Mouse (Mus musculus): ENCODE measurements around the gene Ncf1.

DNA sequence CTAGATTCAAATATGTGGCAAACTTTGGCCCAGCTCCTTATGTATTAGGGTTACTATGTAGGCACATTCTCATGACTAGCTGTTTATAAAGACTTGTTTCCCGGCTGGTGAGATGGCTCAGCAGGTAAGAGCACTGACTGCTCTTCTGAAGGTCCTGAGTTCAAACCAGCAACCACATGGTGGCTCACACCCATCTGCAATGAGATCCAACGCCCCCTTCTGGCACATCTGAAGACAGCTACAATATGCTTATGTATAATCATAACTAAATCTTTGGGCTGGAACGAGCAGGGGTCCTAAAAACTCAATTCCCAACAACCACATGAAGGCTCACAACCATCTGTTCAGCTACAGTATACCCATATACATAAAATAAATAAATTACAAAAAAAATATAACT lies 24.4 kb upstream of the Ncf1 start:
- TF ChIP-seq CTCF (IDR thresholded peaks at IDR 0.05; ENCODE audit: extremely low read depth, insufficient read depth, low read length): 0 out of 2 replicates have a peak, but pooled peaks have one; percentile 9
- TF ChIP-seq POLR2A (IDR thresholded peaks at IDR 0.05; ENCODE audit: extremely low read depth, insufficient read depth, low read length): no peak
